Mouse (Mus musculus) telencephalon, adult 2 months (tissue): Measurements from ENCODE around the gene Smap1.
"Not testable (repeated sequence)": the region's sequence is repeated elsewhere in the genome, so short reads cannot be mapped to it uniquely, and the experiment has no call there.

Experiments used
- DNase-seq: peaks from one replicate; pipeline ENCODE4 v3.0.0-alpha.2; 2011; ENCODE audit warnings: low read depth, low spot score

The Smap1 gene

DNA sequence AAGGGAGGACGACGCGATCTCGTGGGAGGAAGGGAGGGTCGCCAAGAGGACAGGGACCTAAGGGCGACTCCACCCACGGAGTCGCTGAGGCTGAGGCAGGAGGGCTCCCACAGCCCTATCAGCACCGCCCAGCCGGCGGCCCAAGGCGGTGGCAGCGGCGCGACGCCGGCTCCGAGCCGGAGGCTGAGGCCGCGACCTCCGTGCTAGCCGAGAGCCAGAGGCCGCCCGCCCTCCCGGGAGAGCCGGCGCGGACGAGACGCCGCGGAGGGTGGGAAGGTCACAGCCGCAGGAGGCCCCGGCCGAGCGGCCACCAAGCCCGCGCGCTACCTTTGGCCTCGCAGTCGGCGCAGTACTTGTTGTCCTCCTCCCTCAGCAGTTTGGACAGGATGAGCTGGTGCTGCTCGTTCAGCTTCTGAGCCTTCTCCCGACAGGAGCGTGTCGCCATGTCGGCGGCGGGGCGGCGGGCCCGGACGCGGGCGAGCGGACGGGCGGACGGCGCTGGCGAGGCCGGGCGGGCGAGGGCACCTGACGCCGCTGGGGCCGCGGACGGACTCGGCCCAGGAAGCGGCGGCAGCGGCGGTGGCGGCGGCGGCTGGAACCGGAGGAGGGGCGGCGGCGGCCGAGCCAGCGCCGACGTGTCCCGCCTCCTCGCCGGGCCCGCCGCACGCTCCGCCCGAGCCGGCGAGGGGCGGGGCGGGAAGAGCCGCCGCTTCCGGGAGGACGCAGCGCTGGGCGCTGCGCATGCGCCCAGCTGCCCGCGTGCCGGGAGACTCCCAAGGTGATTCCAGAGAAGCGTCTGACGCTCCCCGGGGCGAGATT is at the start of gene Smap1:
Gene Smap1 (minus strand): TSS at position 607 of the 819 bp plus-strand sequence.
- DNase-seq, result peak; percentile 78

DNA sequence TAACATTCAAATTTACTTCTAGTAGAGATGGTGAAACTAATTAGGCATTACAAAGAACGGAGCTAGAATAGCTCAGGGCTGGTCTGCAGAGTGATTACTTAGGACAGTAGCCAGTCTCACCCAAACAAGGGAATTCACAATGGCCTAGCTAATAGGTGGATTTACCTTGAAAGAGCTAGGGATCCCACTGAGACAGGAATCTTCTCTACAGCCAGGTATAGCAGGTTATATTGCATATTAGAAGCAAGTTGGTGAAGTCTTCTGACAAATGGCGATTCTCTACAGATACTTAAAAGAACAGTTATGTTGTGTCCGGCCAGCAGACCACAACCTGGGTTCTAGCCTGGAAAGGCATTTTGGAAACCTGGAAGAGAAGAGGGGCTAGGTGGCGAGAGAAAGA is 49.0 kb upstream of the Smap1 start:
- not testable (repeated sequence) for DNase-seq

DNA sequence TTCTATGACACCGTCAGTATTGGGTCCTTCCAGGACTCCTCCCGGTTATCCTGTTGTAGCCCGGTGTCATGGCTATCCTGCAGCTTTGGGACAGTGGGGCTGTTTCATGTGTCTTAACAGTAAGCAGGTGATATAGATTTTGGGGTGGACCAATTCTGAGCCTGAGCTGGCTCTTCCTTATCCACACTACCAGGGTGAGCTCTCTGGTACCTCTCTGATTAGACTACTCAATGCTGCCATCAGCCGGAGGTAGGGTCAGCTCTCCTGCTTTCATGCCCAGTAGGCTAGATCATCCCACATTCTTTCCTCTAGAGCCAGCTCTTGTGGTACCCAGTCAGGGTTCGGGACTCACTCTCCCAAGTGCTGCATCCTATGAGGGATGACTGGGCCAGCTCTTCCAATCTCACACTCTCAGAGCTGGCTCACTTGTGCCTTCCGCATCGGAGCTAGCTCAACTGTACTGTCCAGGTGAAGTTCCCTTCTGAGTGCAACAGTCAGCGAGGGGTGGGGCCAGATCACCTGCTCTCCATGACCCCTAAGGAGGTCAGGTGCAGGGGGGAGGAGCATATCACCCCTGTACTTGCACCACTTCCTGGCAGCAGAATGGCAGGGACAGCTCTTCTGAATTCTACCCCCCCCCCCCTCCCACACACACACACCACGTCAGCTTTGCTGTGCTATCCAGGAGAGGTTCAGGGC is 46.1 kb upstream of the Smap1 start:
- no peak for DNase-seq

DNA sequence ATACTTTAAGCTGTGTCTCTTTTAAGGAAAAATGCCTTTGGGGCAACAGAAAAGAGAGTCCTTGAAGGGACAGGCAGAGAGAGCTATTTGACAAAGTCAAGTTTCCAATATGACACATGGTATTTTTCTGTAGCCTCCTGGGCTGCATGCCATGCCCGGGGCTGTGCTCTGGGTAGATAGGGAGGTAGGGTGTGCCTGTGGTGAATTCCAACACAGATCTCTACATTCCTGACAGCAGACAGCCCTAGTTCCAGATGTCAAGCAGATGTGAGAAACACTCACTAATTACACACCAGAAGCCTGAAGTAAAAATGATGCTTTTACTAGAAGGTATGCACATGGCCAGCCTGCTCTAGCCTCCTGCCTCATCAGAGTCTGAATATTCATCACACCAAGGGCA is 44.1 kb upstream of the Smap1 start:
- DNase-seq, result no peak

DNA sequence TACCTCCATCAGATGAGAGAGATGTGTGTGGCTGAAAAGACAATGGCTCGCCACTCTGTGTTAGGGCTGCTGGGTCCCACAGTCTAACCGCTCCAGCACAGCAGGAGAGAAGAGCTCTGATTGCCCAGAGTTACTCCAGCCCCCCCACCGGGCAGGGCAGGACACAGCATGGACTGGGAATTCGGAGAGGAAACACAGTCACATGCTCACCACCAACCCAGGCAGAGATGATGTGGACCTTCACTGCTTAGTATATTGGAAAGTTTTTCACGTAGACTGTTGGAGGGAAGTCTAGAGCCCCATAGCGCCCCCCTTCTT is 37.3 kb upstream of the Smap1 start:
- DNase-seq, result no peak

DNA sequence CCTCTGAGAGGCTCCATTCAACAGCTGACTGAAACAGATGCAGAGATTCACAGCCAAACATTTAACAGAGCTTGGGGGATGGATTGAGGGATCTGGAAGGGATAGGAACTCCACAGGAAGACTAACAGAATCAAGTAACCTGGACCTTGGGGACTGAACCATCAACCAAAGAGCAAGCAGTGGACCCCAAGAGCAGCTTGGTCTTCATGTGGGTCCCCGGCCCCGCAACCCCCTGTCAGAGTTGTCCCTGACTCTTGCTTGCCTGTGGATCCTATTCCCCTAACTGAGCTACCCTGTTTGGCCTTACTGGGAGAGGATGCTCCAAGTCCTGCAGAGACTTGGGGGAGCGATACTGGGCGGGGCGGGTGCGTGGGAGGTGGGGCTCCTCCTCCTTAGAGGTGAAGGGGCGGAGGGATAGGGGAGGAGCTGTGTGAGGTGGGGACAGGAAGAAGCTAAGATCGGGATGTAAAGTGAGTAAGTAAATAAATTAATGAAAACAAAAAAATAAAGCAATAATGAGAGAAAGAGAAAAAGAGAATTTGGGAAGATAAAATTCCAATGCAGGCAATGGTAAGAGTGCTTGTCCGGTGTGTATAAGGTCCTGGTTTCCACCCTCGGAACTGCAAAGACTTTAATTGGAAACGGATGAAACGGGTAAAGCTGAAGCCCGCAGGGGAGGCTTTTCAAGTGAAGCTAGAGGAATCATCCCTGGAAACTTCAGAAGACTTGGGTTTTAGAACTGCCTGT is 36.7 kb upstream of the Smap1 start:
- DNase-seq, result no peak

DNA sequence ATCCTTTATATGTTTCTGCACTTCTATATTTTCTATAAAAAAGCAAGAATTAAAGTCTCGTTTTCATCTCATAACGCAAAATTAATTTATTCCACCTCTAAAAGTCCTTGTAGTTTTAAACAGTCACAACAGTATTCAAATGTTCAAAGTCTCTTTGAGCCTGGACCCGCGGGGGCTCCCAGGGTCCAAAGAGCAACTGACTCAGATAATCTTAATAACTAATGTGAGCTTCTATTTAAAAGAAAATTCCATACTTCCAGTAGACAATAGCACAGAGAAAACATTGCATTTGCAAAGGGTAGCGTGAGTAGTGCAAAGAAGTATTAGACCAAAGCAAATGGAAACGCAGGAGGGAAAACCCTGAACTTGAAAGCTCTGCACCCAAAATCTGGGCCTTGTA is 36.0 kb upstream of the Smap1 start:
- DNase-seq, result no peak

DNA sequence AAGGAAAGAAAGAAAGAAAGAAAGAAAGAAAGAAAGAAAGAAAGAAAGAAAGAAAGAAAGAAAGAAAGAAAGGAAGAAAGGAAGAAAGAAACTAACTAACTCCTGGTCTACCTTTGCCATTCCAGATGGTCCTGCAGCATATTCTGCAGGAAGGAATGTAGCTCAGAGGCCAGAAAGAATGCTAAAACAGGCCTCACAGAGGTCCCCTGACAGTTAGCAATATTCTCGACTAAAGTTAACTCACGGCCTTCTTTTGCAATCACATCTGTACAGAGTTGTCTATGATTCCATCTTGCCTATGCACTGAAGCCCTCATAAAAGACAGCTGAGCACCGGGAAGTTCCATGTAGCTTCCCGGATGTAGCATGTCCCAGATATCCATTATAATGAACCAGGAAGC is 33.4 kb upstream of the Smap1 start:
- no peak for DNase-seq

DNA sequence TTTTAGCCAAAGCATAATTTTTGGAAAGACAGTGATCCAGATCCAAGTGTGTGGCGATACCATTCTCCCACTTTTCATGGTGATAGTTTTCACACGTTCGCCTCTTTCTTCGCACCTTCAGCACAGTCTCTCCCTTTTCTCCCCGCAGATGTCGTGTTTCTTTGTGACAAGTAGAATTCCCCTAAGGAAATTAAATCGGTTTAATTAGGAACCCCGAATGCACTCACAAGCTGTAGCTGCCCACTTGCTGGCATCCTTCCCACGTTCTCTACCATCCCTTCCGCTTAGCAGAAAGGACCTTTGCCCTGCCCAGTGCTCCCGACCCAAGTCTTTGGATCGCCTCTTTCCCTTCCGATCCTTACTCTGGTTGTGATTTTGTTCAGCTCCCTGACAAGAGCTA is 31.8 kb upstream of the Smap1 start:
- DNase-seq, result peak; percentile 80

DNA sequence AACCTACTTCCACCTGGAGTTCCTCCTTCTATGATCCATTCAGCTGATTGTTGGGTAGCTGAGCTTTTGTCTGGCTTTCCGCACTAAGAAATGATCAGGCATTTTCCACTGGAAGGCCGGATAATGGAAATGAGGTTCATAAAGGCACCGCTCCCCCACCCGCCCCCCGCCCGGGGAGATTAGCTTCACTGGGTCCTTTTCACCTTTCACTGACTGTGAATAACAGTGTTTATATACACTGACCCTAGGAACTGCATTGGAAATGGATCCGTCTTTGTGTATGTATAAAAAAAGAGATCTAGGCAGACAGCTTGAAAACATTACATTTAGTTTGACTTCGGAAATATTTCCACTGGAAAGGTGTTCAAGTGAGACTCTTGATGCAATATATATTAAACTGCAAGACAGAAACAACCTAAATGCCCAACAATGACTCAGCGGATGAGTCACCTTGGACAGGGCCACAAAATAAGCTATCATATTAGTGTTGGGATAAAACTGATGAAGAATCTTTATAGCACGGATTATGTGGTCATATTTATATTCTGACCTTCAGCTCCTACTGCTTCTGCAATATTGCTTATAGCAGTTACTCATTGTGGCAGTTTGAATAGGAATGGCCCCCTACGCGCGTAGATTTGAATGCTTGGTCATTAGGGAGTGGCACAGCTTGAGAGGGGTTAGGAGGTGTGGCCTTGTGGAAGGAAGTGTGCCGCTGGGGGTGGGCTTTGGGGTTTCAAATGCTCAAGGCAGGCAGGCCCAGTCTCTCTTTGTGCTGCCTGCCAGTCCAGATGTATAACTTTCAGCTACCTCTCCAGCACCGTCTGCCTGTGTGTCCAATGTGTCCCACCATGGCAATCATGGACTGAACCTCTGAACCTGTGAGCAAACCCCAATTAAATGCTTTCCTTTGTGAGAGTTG is 26.9 kb upstream of the Smap1 start:
- no peak for DNase-seq

DNA sequence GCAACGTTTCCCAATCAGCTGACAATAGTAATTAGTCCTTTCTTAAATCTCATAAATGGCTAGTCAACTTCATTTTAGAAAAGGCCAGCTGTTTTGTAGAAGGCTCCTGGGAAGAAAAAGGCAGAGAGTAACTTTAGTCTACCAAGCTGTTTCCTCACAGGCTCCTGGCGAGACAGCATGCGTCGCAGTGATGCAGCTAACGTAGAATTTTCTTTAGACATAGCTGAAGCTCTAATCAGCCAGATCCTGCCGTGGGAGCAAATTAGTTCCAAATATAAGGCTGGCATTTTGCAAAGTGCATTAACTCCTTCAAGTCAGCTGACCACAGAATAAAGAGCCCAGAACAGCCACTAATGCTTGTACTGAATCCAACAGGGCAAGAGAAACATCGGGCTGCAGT is 26.2 kb upstream of the Smap1 start:
- peak; percentile 54 for DNase-seq

DNA sequence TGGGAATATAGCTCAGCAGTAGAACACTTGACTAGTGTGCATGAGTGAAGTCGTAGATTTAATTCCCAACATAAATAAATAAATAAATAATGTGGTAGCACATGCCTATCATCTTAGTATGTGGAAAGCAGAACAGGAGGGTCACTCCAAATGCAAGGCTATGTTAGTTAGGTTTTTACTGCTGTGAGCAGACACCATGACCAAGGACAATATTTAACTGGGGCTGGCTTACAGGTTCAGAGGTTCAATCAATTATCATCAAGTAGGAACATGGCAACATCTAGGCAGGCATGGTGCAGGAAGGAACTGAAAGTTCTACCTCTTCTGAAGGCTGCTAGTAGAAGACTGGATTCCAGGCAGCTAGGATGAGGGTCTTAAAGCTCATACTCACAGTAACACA is 22.0 kb upstream of the Smap1 start:
- DNase-seq, result no peak

DNA sequence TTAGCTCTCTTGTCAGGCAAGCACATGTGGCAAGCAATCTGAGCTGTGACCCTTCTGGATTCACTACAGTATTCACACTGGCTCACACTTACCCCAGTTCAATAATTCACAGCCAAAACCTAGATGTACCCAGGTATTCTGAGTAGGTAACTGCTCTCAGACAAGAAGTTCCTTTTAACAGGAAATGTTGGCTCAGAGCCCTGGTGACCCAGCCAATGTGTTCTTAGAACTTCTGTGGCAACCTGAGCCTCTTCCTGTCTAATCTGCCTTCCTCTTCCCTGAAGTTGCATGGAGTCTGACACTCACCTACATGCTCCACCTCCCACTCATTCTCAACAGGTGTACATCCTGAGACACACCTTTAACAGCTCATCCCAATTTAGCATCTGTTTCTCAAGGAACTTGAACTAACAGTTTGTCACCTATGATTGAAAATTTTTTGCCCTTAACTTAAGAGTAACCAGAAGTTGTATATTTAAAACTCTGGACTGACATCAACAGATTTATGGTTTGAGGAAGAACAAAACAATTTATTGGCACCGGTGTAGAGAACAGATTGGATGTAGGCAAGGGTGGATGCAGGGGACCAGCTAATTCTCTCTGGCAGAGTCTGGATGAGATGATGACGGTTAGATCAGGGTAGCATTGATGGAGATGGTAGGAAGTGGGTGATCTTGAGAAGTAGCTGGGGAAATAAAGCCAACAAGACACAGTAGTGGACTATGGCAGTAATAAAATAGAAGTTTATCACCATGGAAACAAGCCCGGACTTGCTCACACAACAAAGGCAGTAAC is 21.2 kb upstream of the Smap1 start:
- DNase-seq, result peak; percentile 58

DNA sequence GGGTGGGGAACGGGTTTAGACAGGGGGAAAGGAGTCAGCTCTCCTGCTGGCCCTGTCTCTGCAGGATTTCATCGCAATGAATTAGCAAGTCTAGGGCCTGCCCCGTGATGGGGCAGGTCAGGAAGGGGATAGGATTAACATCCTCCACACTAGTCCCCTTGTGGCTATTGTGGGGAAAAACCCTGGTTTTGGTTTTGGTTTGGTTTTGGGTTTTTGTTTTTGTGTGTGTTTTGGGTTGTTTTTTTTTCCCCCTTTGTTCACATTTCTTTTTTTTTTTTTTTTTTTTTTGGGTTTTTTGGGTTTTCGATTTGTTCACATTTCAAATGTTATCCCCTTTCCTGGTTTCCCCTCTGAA is 13.3 kb upstream of the Smap1 start:
- DNase-seq, result no peak

DNA sequence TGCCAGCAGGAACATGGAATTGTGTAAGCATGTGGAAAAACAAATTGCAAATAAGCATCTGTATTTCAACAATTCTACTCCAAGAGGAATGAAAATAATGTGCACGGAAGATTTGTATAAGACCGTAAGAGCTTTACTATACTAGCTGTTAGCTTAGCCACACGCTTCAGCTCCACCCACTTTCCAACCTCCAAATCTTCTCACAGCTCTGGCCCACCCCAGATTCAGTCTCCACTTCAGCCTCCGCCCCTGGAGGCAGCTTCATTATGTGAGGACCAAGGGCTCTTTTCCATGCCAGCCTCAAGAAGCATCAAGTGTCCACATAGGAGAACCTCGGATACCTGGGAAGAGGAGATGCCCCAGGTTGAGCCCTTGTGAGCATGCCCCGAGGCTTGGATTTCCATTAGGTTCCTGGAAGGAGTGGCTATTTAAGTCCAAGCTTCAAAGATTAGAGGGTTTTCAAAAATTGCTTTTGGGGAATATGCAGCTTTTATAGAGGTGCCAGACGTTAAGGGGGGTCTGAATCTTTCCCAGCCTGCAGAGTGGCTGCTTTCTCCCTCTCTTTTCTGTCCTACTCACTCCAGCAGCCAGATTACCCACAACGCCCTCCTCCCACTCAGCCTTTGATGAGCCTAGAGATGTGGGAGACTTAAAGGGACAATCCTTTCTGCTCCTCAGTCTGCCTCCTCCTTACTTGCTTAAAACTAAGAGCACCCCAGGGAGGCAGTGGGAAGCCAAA is 12.7 kb upstream of the Smap1 start:
- DNase-seq, result peak; percentile 81

DNA sequence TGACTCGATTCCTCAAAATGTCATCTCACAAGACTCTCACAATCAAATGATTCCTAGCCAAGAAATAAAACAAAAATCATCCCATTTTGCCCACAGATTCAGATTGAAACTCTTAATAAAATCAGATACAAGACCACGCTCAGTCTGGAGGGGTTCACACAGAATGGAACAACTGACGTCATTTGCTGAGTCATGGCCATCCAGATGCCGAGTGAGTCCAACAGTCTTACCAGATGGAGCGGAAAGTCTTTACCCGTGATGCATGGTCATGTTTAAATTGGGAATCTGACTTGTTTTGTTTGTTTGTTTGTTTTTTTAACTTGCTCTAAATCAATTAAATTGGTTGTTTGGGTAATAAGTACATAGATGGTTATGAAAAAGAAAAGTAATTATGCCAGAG is 7.3 kb upstream of the Smap1 start:
- DNase-seq, result no peak

DNA sequence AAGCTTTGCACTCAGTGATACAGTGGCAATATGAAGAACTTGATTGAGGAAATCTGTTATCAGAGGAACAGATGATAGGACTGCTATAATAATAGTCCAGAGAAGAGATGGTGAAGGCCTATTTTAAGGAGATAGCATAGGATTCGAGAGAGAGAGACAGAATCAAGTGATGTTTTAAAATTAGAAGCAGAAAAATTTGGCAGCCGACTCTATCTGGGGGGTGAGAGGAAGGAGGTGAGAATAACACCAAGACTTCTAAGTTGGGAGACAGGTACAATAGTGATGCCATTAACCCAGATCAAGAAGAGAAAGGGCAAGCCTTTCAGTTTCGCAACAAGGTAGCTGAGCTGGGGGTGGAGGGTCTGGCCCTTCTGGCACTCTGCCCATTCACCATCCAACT is 6.3 kb upstream of the Smap1 start:
- peak; percentile 48 for DNase-seq

DNA sequence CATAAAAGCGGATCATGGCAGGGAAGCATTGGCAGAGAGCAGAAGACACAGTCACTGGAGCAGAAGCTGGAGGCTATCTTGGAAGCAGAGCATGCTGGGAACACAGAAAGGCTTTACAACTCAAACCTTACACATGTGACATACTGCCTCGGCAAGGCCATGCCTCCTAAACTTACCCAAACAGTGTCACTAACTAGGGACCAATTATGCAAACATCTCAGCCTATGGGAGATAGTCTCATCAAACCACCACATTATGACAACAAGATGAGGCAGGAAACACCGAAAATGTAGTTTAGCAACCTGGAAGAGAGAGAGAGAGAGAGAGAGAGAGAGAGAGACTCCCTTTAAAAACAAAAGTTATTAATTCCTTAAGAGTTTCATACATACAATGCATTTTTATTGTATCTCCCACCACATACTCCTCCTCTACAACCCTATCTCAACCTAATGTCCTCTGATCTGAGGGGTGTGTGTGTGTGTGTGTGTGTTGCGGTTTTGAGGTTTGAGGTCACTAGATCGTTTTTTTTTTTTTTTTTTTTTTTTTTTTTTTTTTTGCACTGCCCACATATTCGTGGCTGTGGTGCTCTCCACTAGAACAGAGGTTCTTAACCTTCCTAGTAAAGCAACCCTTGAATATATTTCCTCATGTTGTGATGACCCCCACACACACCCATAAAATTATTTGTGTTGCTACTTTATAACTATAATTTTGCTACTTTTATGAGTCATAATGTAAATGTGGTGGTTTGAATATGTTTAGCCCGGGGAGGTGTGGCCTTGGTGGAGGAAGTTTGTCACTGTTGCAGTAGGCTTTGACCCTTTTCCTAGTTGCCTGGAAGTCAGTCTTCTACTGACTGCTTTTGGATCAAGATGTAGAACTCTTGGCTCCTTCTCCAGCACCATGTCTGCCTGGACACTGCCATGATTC is 1.9 kb upstream of the Smap1 start:
- DNase-seq, result no peak

DNA sequence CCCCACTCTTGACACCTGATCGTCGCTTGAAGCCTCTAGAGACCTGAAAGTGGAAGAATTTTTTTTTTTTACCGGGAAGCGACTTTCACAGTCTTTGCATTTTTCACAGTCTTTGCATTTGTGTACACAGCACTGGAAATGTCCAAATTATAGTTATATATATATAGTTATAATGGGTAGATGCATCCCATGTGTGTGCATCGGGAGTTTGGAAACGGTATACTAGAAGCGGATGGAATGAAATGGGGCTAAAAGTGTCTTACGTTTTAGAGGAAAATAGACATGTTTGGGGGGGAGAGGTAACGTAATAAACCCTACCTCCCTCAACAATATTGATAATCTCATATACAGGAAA is 390 bp upstream of the Smap1 start:
- DNase-seq, result no peak
